Mouse (Mus musculus) cerebellum, adult 11 months (tissue): ENCODE data around the gene Nceh1.
"Not testable (repeated sequence)": the region's sequence is repeated elsewhere in the genome, so short reads cannot be mapped to it uniquely, and the experiment has no call there.

Source experiments
- DNase-seq: peaks from one replicate; pipeline ENCODE4 v3.0.0; 2022

The Nceh1 gene

GRCm38 (mm10) chr3:27285072-27285471 lies 102.3 kb downstream of the Nceh1 start:
- no peak for DNase-seq

GRCm38 (mm10) chr3:27288301-27288700 lies 105.5 kb downstream of the Nceh1 start:
- no peak for DNase-seq

GRCm38 (mm10) chr3:27288909-27289308 lies 106.1 kb downstream of the Nceh1 start:
- DNase-seq, result no peak

GRCm38 (mm10) chr3:27290285-27290684 lies 107.5 kb downstream of the Nceh1 start:
- DNase-seq, result no peak

- DNase-seq, result not testable (repeated sequence)
Observed at GRCm38 (mm10) chr3:27290945-27291344, 108.2 kb downstream of the Nceh1 start.

- not testable (repeated sequence) for DNase-seq
Observed at GRCm38 (mm10) chr3:27291411-27291810, 108.6 kb downstream of the Nceh1 start.

- no peak for DNase-seq
Observed at GRCm38 (mm10) chr3:27293645-27294385, 111.0 kb downstream of the Nceh1 start.

GRCm38 (mm10) chr3:27300451-27300850 lies 117.7 kb downstream of the Nceh1 start:
- no peak for DNase-seq

- DNase-seq, result no peak
Observed at GRCm38 (mm10) chr3:27302339-27303022, 119.7 kb downstream of the Nceh1 start.

- DNase-seq, result no peak
Observed at GRCm38 (mm10) chr3:27306815-27307214, 124.0 kb downstream of the Nceh1 start.

GRCm38 (mm10) chr3:27310973-27311372 lies 128.2 kb downstream of the Nceh1 start:
- no peak for DNase-seq

GRCm38 (mm10) chr3:27311475-27311874 lies 128.7 kb downstream of the Nceh1 start:
- no peak for DNase-seq

GRCm38 (mm10) chr3:27314506-27315164 lies 131.9 kb downstream of the Nceh1 start:
- no peak for DNase-seq

- no peak for DNase-seq
Observed at GRCm38 (mm10) chr3:27316559-27317287, 134.0 kb downstream of the Nceh1 start, which contains the start of gene Tnfsf10. Gene Tnfsf10 (plus strand): TSS chr3:27317028.

- DNase-seq, result no peak
Observed at GRCm38 (mm10) chr3:27317288-27318024, 134.7 kb downstream of the Nceh1 start.

- DNase-seq, result no peak
Observed at GRCm38 (mm10) chr3:27319650-27320049, 136.9 kb downstream of the Nceh1 start.

- no peak for DNase-seq
Observed at GRCm38 (mm10) chr3:27320613-27321495, 138.1 kb downstream of the Nceh1 start.

GRCm38 (mm10) chr3:27322591-27322990 lies 139.8 kb downstream of the Nceh1 start:
- DNase-seq, result no peak

GRCm38 (mm10) chr3:27323551-27323950 lies 140.8 kb downstream of the Nceh1 start:
- no peak for DNase-seq

GRCm38 (mm10) chr3:27326633-27327191 lies 143.9 kb downstream of the Nceh1 start:
- DNase-seq, result no peak

GRCm38 (mm10) chr3:27330706-27331105 lies 147.9 kb downstream of the Nceh1 start:
- DNase-seq, result no peak
